Mouse (Mus musculus): ENCODE results near the gene Lnpep. TPM values are rescaled to one million over a fixed set of nuclear protein-coding genes. Genes with fewer than 3 reads are reported as not detected.

Lnpep gene
- polyA plus RNA-seq, 1 experiment from 2014 or later: 3.2 TPM

DNA sequence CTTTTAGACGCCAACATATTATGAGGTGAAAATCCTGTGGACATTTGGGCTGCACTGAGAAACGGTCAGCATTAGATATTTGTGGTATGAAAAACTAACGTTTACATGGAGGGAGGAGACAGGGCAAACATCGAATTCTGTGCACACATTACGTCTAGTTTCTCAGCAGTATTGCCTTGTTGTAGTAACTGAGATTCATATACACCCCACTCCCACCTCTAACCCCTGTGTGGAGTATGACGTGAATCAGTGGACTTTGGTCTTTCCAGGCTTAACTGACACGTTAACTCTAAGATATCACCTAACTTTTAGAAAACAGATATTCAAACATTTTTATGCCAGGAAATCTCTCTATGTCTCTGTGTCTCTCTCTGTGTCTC lies 133.2 kb downstream of the Lnpep start:
- no peaks in the 10 kb centered on the region for H3K9me3 ChIP-seq (replicated peaks)
- no peak overlapping the region for H3K4me3 ChIP-seq (replicated peaks)
- H3K4me1 ChIP-seq (replicated peaks): no peaks in the 10 kb centered on the region
- no peak for DNase-seq
- WGBS (ENCODE audit: insufficient replicate concordance): 71% methylated on average over 7 of the region's 7 CpGs
- no peaks in the 10 kb centered on the region for H3K36me3 ChIP-seq
- no peak overlapping the region for H3K4me2 ChIP-seq
- H3K9ac ChIP-seq: no peak overlapping the region
- H3K27ac ChIP-seq: no peak overlapping the region
- ATAC-seq (ENCODE audit: low read depth): no peak
- H3K27me3 ChIP-seq: no peaks in the 10 kb centered on the region

DNA sequence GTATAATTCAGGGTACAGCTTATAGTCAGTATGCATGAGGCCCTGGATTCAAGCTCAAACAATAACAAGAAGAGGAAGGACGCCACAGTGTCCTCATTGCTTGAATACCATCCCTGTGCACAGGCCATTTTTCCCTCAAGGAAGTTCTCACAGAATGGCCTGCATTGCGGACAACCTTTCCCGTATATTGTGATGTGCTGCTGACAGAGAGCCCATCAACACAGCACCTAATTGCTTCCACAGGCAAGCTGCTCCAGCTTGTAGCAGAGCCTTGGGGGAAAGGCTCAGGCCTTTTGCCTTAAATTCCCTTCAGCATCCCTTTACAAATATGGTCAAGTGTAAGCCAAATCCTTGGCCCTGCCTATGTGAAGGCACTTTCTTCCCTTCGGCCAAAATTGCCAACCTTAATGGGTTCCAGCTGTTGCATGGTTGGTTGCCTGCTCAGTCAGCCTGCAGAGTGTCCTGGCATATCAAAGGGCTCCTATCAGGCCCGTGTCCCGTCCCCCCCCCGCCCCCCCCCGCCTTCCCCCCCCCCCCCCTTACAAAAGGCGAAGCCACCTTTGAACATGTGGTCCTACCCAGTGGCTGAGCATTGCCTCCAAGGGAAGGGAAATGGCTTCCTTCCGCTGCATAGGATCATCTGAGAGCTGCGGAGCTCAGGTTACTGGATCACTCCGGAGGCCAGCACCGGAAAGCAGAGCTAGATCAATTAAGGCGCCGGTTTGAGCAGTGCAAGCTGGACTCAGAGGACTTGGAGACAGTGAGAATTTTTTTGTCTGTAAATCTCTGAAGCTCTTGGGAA lies 133.8 kb downstream of the Lnpep start:
- H3K4me2 ChIP-seq: no peak overlapping the region
- no peaks in the 10 kb centered on the region for H3K9me3 ChIP-seq (replicated peaks)
- no peak overlapping the region for H3K9ac ChIP-seq
- no peaks in the 10 kb centered on the region for H3K36me3 ChIP-seq
- H3K4me3 ChIP-seq (replicated peaks): no peak overlapping the region
- WGBS (ENCODE audit: insufficient replicate concordance): 45% methylated on average over 14 of the region's 15 CpGs
- no peaks in the 10 kb centered on the region for H3K4me1 ChIP-seq (replicated peaks)
- H3K27ac ChIP-seq: no peak overlapping the region
- ATAC-seq (ENCODE audit: low read depth) (no peak), DNase-seq (no peak)
- H3K27me3 ChIP-seq: no peaks in the 10 kb centered on the region

DNA sequence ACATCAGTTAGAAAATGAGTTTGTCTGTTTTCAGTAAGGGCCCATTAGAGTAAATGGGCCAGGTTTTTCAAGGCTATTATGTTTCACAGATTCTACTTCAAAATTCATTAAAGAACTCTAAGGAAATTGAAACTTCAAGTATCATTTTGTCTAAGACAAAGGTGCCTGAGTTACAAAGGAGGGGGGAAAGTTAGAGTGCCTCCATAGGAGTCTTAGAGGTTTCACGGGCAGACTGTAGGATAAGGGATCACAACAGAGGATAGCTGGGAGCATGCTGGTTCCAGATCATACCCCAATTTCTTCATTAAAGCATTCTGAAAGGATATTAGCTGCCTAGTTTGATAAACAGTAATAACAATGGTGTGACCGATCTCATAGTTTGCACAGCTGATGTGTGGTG lies 139.1 kb downstream of the Lnpep start:
- Histone ChIP-seq H3K27me3 (no peaks in the 10 kb centered on the region), H3K4me3 (replicated peaks) (no peak overlapping the region), H3K36me3 (no peaks in the 10 kb centered on the region), H3K4me2 (no peak overlapping the region), H3K9me3 (replicated peaks) (no peaks in the 10 kb centered on the region), H3K9ac (no peak overlapping the region), H3K4me1 (replicated peaks) (no peaks in the 10 kb centered on the region), H3K27ac (no peak overlapping the region)
- DNase-seq (no peak), ATAC-seq (ENCODE audit: low read depth) (no peak)
- 58% methylated on average over 2 of the region's 2 CpGs for WGBS (ENCODE audit: insufficient replicate concordance)

Other genes starting within 250 kb of the Lnpep start
- 0.36 and 0.37 TPM in 2 replicates for gene Lix1, start 222.4 kb downstream of the Lnpep start, polyA plus RNA-seq (2015; fragmentation: Nextera tagmentation; extraction: Ambion mirVana)
- not detected in 2 replicates for gene Vmn2r90, start 78.7 kb upstream of the Lnpep start, polyA plus RNA-seq (2015; fragmentation: Nextera tagmentation; extraction: Ambion mirVana)
- 3.1 and 3.4 TPM in 2 replicates for gene Spaca6, start 202.1 kb upstream of the Lnpep start, polyA plus RNA-seq (2015; fragmentation: Nextera tagmentation; extraction: Ambion mirVana)
- gene Has1, start 230.2 kb upstream of the Lnpep start, polyA plus RNA-seq (2015; fragmentation: Nextera tagmentation; extraction: Ambion mirVana): 0.05 TPM in 2 replicates